Mouse (Mus musculus): ENCODE data around the gene Sik1. TPM values are rescaled to one million over a fixed set of nuclear protein-coding genes. Genes with fewer than 3 reads are reported as not detected.

Gene Sik1
- polyA plus RNA-seq, 1 experiment from 2014 or later = 16.7 TPM

- H3K9ac ChIP-seq = no peak overlapping the region; the same call in 1 of the 2 replicates
- 41% methylated on average over 13 of the region's 13 CpGs for WGBS
- no peak for ATAC-seq (ENCODE audit: low FRiP score)
- H3K4me2 ChIP-seq = no peak overlapping the region
- no peak overlapping the region for H3K27ac ChIP-seq
- H3K9me3 ChIP-seq = no peaks in the 10 kb centered on the region
- H3K36me3 ChIP-seq (replicated peaks) = no peaks in the 10 kb centered on the region
- H3K4me3 ChIP-seq (replicated peaks) = no peak overlapping the region
- H3K4me1 ChIP-seq = peaks cover 42% of the 10 kb centered on the region
- no peaks in the 10 kb centered on the region for H3K27me3 ChIP-seq
These were observed 34.3 kb downstream of the Sik1 start for GRCm38 (mm10) chr17:31821136-31821933.

GRCm38 (mm10) chr17:31820099-31820846 is 35.3 kb downstream of the Sik1 start:
- H3K9ac ChIP-seq = no peak overlapping the region
- H3K4me2 ChIP-seq = no peak overlapping the region
- no peak overlapping the region for H3K27ac ChIP-seq
- no peak overlapping the region for H3K4me3 ChIP-seq (replicated peaks)
- 36% methylated on average over 4 of the region's 4 CpGs for WGBS
- no peaks in the 10 kb centered on the region for H3K27me3 ChIP-seq
- no peaks in the 10 kb centered on the region for H3K9me3 ChIP-seq
- no peak for ATAC-seq (ENCODE audit: low FRiP score)
- no peaks in the 10 kb centered on the region for H3K36me3 ChIP-seq (replicated peaks)
- H3K4me1 ChIP-seq = peaks cover 43% of the 10 kb centered on the region

DNA sequence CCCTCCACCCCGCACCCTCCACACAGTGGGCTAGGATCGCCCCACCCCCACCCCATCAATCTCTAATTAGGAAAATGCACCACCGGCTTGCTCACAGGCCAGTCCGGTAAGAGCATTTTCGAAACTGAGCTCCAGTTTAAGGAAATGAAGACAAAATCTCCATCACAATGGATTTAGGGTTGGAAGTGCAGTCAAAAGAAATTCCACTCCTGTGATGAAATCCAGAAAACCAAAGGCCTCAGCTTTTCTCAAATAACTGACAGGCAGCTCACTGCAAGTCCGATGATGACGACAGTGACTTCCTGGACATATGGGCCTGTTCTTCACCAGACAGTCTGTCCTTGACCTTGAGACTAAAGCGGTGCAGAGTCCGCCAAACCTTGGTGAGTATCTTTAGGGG is 36.2 kb downstream of the Sik1 start:
- Histone ChIP-seq H3K9me3 (no peaks in the 10 kb centered on the region), H3K4me2 (no peak overlapping the region), H3K4me1 (peaks cover 46% of the 10 kb centered on the region), H3K27me3 (no peaks in the 10 kb centered on the region), H3K36me3 (replicated peaks) (no peaks in the 10 kb centered on the region), H3K9ac (no peak overlapping the region), H3K4me3 (replicated peaks) (no peak overlapping the region), H3K27ac (no peak overlapping the region)
- no peak for ATAC-seq (ENCODE audit: low FRiP score)
- 44% methylated on average over 9 of the region's 9 CpGs for WGBS

DNA sequence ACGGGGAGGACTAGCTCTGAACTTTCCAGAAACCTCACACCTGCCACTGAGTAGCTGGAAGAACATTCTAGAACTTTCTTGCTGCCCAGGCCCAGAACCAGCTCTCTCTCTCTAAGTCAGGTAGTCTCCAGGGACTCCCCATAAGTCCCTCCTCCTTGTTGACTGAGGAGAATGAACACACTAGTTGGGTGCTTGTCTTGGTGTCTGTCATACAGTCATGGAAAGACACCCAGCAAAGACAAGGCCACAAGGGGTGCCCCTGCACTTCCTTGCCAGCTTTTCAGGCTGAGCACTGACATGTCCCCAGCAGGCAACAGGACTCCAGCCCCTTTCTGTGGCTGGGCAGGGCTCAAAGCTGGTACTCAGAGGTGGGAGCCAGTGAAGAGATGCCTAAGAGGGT is 37.8 kb downstream of the Sik1 start:
- no peak for ATAC-seq (ENCODE audit: low FRiP score)
- 88% methylated on average over 1 of the region's 1 CpGs for WGBS
- Histone ChIP-seq H3K4me1 (peaks cover 54% of the 10 kb centered on the region), H3K4me2 (no peak overlapping the region), H3K9me3 (no peaks in the 10 kb centered on the region), H3K27ac (peak overlapping the region; percentile 77; the same call in 1 of the 2 replicates), H3K27me3 (no peaks in the 10 kb centered on the region), H3K36me3 (replicated peaks) (no peaks in the 10 kb centered on the region), H3K4me3 (replicated peaks) (no peak overlapping the region), H3K9ac (no peak overlapping the region)

DNA sequence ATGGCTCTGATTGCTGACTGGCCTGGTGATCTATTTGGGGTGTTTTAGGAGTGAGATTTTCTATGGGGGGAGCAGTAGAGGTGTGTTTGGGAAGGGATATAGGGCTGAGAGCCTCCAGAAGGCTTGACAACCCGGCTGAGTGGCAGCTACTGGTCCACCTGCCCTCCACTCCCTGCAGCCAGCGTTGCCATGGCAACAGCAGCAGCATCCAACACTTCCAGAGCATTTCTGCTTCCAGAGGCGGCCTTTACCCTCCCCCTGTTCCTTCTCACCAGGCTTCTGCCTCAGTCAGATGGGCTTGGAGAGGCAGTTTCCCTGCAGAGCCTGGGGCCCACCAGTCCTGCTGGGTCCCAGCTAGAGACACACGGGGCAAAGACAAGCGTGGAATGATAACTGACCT is 38.4 kb downstream of the Sik1 start:
- no peaks in the 10 kb centered on the region for H3K36me3 ChIP-seq (replicated peaks)
- no peaks in the 10 kb centered on the region for H3K9me3 ChIP-seq
- H3K4me1 ChIP-seq = peaks cover 54% of the 10 kb centered on the region
- peak; percentile 81 for ATAC-seq (ENCODE audit: low FRiP score)
- 18% methylated on average over 5 of the region's 5 CpGs for WGBS
- no peak overlapping the region for H3K4me2 ChIP-seq
- H3K4me3 ChIP-seq (replicated peaks) = no peak overlapping the region
- no peak overlapping the region for H3K9ac ChIP-seq
- H3K27ac ChIP-seq = peak overlapping the region; percentile 77
- H3K27me3 ChIP-seq = no peaks in the 10 kb centered on the region

GRCm38 (mm10) chr17:31814848-31815247 is 40.8 kb downstream of the Sik1 start:
- Histone ChIP-seq H3K4me2 (no peak overlapping the region), H3K4me3 (replicated peaks) (no peak overlapping the region), H3K4me1 (peaks cover 44% of the 10 kb centered on the region), H3K9me3 (no peaks in the 10 kb centered on the region), H3K9ac (no peak overlapping the region), H3K27ac (no peak overlapping the region), H3K27me3 (no peaks in the 10 kb centered on the region), H3K36me3 (replicated peaks) (no peaks in the 10 kb centered on the region)
- no peak for ATAC-seq (ENCODE audit: low FRiP score)
- WGBS = 85% methylated on average over 1 of the region's 1 CpGs

DNA sequence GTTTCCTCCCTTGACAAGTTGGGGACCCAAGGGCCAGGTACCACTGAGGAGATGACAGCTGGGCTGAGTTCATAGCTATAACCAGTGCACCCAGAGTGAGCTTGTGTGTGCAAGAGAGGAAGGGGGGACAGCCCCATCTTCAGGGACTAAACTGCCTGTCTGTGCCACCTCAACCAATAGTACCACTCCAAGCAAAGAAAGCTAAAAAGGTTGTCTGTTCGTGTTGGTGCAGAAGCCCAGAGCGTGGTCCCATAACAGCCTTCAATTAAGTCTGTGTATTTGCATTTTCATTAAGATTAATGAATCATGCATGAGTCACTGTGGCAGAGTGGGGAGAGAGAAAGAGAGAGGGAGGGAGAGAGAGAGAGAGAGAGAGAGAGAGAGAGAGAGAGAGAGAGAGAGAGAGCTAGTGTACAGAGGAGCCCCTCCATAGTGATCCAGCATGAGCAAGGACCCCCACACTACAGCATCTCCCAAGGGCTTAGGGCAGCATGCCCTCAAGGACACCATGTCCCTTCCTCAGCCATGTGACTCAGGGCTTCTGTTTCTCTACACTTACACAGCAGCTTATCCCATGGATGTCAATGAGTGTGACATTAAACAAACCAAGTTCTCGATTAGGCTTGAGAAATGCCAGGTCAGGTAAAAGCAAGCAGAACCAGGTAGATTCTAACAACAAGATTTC is 41.5 kb downstream of the Sik1 start:
- WGBS = 64% methylated on average over 3 of the region's 3 CpGs
- ATAC-seq (ENCODE audit: low FRiP score) = 0 out of 2 replicates have a peak, but pooled peaks have one; percentile 11
- H3K27ac ChIP-seq = peak overlapping the region; percentile 20; the same call in 1 of the 2 replicates

DNA sequence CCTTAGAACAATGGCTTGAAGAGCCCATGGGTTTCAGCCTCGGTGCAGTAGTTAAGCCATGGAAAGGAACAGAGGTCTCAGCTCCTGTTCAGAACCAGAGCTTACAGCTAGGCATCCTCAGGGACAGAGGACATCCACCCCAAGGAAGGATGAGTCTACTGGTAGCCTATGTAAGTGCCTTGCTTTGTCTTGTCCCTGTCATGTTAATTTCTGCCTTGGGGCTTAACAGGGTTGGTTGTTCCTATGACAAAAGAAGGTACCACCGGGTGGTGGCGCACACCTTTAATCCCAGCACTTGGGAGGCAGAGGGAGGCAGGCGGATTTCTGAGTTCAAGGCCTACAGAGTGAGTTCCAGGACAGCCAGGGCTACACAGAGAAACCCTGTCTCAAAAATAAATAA is 44.3 kb downstream of the Sik1 start:
- H3K27ac ChIP-seq = no peak overlapping the region
- no peaks in the 10 kb centered on the region for H3K9me3 ChIP-seq
- ATAC-seq (ENCODE audit: low FRiP score) = no peak
- WGBS = 42% methylated on average over 4 of the region's 4 CpGs
- no peak overlapping the region for H3K4me2 ChIP-seq
- H3K36me3 ChIP-seq (replicated peaks) = no peaks in the 10 kb centered on the region
- H3K4me3 ChIP-seq (replicated peaks) = no peak overlapping the region
- peaks cover 28% of the 10 kb centered on the region; the same call in 1 of the 2 replicates for H3K4me1 ChIP-seq
- H3K9ac ChIP-seq = no peak overlapping the region
- peaks cover 5% of the 10 kb centered on the region; the same call in 1 of the 2 replicates for H3K27me3 ChIP-seq

More for the DNA sequence above, 41.5 kb downstream of the Sik1 start:
- no peak overlapping the region for H3K4me3 ChIP-seq (replicated peaks)
- no peaks in the 10 kb centered on the region for H3K27me3 ChIP-seq
- H3K9ac ChIP-seq = no peak overlapping the region
- peaks cover 46% of the 10 kb centered on the region for H3K4me1 ChIP-seq
- no peaks in the 10 kb centered on the region for H3K9me3 ChIP-seq
- no peaks in the 10 kb centered on the region for H3K36me3 ChIP-seq (replicated peaks)
- H3K4me2 ChIP-seq = no peak overlapping the region

DNA sequence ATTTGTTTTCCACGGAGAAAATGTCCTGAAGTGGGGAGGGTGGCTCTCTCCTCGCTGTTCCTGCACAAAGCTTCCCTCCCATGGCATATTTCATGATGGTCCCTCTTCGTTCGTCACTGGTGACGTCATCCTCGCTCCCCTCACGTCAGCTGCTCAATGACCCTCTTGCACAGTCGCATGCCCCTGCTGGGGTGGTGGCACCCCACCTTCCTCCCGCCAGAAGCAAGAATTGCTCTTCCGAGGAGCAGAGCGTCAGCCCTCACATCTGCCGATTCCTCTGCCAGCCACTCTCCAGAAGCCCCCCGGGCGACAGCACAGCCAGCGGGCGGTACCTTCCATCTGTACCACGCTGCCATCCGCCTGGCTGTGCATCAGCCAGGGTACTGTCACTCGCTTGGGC is 45.7 kb downstream of the Sik1 start:
- Histone ChIP-seq H3K36me3 (replicated peaks) (no peaks in the 10 kb centered on the region), H3K27ac (peak overlapping the region; percentile 44; the same call in 1 of the 2 replicates), H3K9me3 (no peaks in the 10 kb centered on the region), H3K4me2 (peak overlapping the region; percentile 24; the same call in 1 of the 2 replicates), H3K4me3 (replicated peaks) (no peak overlapping the region), H3K9ac (no peak overlapping the region), H3K27me3 (peaks cover 5% of the 10 kb centered on the region; the same call in 1 of the 2 replicates), H3K4me1 (peaks cover 27% of the 10 kb centered on the region; the same call in 1 of the 2 replicates)
- ATAC-seq (ENCODE audit: low FRiP score) = peak; percentile 27; the same call in 1 of the 2 replicates
- 42% methylated on average over 19 of the region's 19 CpGs for WGBS

DNA sequence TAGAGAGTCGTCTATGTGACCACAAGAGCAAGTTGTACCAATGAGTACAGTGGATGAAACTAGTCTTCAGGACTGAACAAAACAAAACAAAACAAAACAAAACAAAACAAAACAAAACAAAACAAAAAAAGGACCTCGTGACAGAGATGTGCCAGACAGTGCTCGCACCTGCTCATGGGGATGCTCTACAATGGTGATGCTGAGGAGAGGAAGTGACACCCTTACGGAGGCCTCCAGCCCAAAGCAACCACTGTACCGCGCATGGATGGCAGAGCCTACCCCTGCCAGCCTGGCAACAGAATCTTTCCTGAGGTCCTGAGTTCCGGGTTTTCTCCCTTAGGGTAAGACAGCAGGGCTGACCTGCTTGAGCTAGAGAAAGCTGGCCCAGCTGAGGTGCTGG is 46.5 kb downstream of the Sik1 start:
- H3K4me3 ChIP-seq (replicated peaks) = no peak overlapping the region
- no peak overlapping the region for H3K27ac ChIP-seq
- no peaks in the 10 kb centered on the region for H3K9me3 ChIP-seq
- 95% methylated on average over 7 of the region's 7 CpGs for WGBS
- no peak for ATAC-seq (ENCODE audit: low FRiP score)
- no peak overlapping the region for H3K9ac ChIP-seq
- H3K36me3 ChIP-seq (replicated peaks) = no peaks in the 10 kb centered on the region
- H3K4me2 ChIP-seq = no peak overlapping the region
- H3K27me3 ChIP-seq = peaks cover 5% of the 10 kb centered on the region; the same call in 1 of the 2 replicates
- peaks cover 24% of the 10 kb centered on the region; the same call in 1 of the 2 replicates for H3K4me1 ChIP-seq

- Histone ChIP-seq H3K4me1 (peaks cover 16% of the 10 kb centered on the region; the same call in 1 of the 2 replicates), H3K27ac (no peak overlapping the region), H3K4me2 (no peak overlapping the region), H3K9me3 (no peaks in the 10 kb centered on the region), H3K36me3 (replicated peaks) (no peaks in the 10 kb centered on the region), H3K9ac (no peak overlapping the region), H3K4me3 (replicated peaks) (no peak overlapping the region), H3K27me3 (peaks cover 5% of the 10 kb centered on the region; the same call in 1 of the 2 replicates)
- WGBS = 61% methylated on average over 10 of the region's 10 CpGs
- ATAC-seq (ENCODE audit: low FRiP score) = no peak
These were observed 47.3 kb downstream of the Sik1 start for GRCm38 (mm10) chr17:31808082-31808875.

Measured in forebrain, embryonic 12.5 days (tissue).